11 mouse cellular contexts compared by ENCODE assay signal in genomic region chr6:29031216-29031615, GRCm38 (mm10). TPM values are rescaled to one million over a fixed set of nuclear protein-coding genes. Genes with fewer than 3 reads are reported as not detected.
A peak's percentile ranks its signal among the peaks of the same experiment; 100 is the strongest.
DNase-seq lines count a peak whose midpoint lies in the region; ATAC-seq and TF ChIP-seq lines count a peak whose summit lies in the region.
"Had no signal": no experiment of that assay in that cellular context is flagged by ENCODE, and none has a peak within 500 bp of the region (broad histone marks: within the 10 kb centered on the region; RNA-seq: fewer than 3 reads in every experiment).

No protein-coding gene starts in this region.

- H3K27ac ChIP-seq in hindbrain, embryonic 15.5 days (replicated peaks): no peak overlapping the region
- H3K27ac ChIP-seq in hindbrain, embryonic 10.5 days: no peak overlapping the region
- no peak overlapping the region for H3K27ac ChIP-seq in midbrain, embryonic 13.5 days
- H3K27ac ChIP-seq: embryonic facial prominence, embryonic 13.5 days; liver, embryonic 13.5 days had no signal

- no peaks in the 10 kb centered on the region for H3K36me3 ChIP-seq in hindbrain, embryonic 15.5 days
- H3K36me3 ChIP-seq in hindbrain, embryonic 10.5 days: no peaks in the 10 kb centered on the region
- no peaks in the 10 kb centered on the region for H3K36me3 ChIP-seq in midbrain, embryonic 13.5 days
- H3K36me3 ChIP-seq: embryonic facial prominence, embryonic 13.5 days; liver, embryonic 13.5 days had no signal

- DNase-seq in hindbrain, embryonic 10.5 days (ENCODE audit: low spot score): no peak
- no peak for DNase-seq in Patski (ENCODE audit: low read depth, low spot score)
- peak; percentile 89 to 95 for DNase-seq in cerebellum, postnatal 25 days
- peak; percentile 22 for DNase-seq in heart, postnatal 25 days (ENCODE audit: low spot score)
- no peak for DNase-seq in left cerebral cortex, adult 18-20 months (ENCODE audit: low spot score in 2 of 2)
- DNase-seq: liver, embryonic 13.5 days had no signal

- H3K27me3 ChIP-seq in hindbrain, embryonic 15.5 days: no peaks in the 10 kb centered on the region
- H3K27me3 ChIP-seq in hindbrain, embryonic 10.5 days (ENCODE audit: insufficient read depth, poor library complexity, severe bottlenecking): peaks cover 9% of the 10 kb centered on the region
- H3K27me3 ChIP-seq in Patski: no peaks in the 10 kb centered on the region
- peaks cover 4% of the 10 kb centered on the region; the same call in 1 of the 2 replicates for H3K27me3 ChIP-seq in midbrain, embryonic 13.5 days

- CTCF ChIA-PET in Patski (lab: Charles Lee): no interaction called here

- H3K9me3 ChIP-seq in hindbrain, embryonic 15.5 days: no peaks in the 10 kb centered on the region
- peaks cover 6% of the 10 kb centered on the region; the same call in 1 of the 2 replicates for H3K9me3 ChIP-seq in hindbrain, embryonic 10.5 days
- no peaks in the 10 kb centered on the region for H3K9me3 ChIP-seq in midbrain, embryonic 13.5 days
- H3K9me3 ChIP-seq: embryonic facial prominence, embryonic 13.5 days; liver, embryonic 13.5 days had no signal

- TF ChIP-seq CTCF in Patski (IDR thresholded peaks at IDR 0.05): no peak

- no peak overlapping the region for H3K4me2 ChIP-seq in hindbrain, embryonic 15.5 days
- no peak overlapping the region for H3K4me2 ChIP-seq in midbrain, embryonic 13.5 days (replicated peaks)
- H3K4me2 ChIP-seq: embryonic facial prominence, embryonic 13.5 days; liver, embryonic 13.5 days had no signal

- ATAC-seq in hindbrain, embryonic 15.5 days (ENCODE audit: low FRiP score, low read depth): peak; percentile 76
- ATAC-seq in Patski: peak; percentile 41
- 0 out of 2 replicates have a peak, but pooled peaks have one; percentile 47 for ATAC-seq in midbrain, embryonic 13.5 days
- no peak for ATAC-seq in CD4-positive, CD25-positive, alpha-beta regulatory T cell, adult 4 months

- WGBS in hindbrain, embryonic 15.5 days: 64% methylated on average over 6 of the region's 6 CpGs
- whole genome bisulfite sequencing in hindbrain, embryonic 10.5 days: 83% methylated on average over 6 of the region's 6 CpGs
- 66% methylated on average over 6 of the region's 6 CpGs for WGBS in midbrain, embryonic 13.5 days

- in situ Hi-C loops in Patski (cut with MboI; ENCODE audit: low pct_unique_long_range_greater_than_20kb): no loop called here

- H3K9ac ChIP-seq in hindbrain, embryonic 15.5 days: no peak overlapping the region
- no peak overlapping the region for H3K9ac ChIP-seq in midbrain, embryonic 13.5 days (replicated peaks)
- H3K9ac ChIP-seq: embryonic facial prominence, embryonic 13.5 days; liver, embryonic 13.5 days had no signal

- intact Hi-C loops in heart, postnatal 25 days (cut with DNase I): no loop called here

- no peak overlapping the region for H3K4me3 ChIP-seq in hindbrain, embryonic 15.5 days
- H3K4me3 ChIP-seq in hindbrain, embryonic 10.5 days: no peak overlapping the region
- no peak overlapping the region for H3K4me3 ChIP-seq in midbrain, embryonic 13.5 days (replicated peaks)
- H3K4me3 ChIP-seq: embryonic facial prominence, embryonic 13.5 days; liver, embryonic 13.5 days had no signal

- H3K4me1 ChIP-seq in hindbrain, embryonic 15.5 days (replicated peaks): peaks cover 22% of the 10 kb centered on the region
- H3K4me1 ChIP-seq in hindbrain, embryonic 10.5 days (replicated peaks): peaks cover 19% of the 10 kb centered on the region
- H3K4me1 ChIP-seq in midbrain, embryonic 13.5 days (replicated peaks): peaks cover 17% of the 10 kb centered on the region
- H3K4me1 ChIP-seq: liver, embryonic 13.5 days had no signal

- POLR2A ChIA-PET in Patski (lab: Charles Lee): interaction anchor here (0.7 kb wide), 1 partner anchor 87 kb away, joined by 4 read pairs; no protein-coding TSS in a partner anchor

RNA-seq across cellular contexts. Expression of gene Lep, which starts 28.8 kb away (rescaled TPM):
- not detected in 2 replicates for polyA plus RNA-seq in hindbrain, embryonic 15.5 days (2015; fragmentation: Nextera tagmentation; extraction: Ambion mirVana)
- polyA plus RNA-seq in hindbrain, embryonic 10.5 days (2016; fragmentation: Nextera tagmentation; extraction: Ambion mirVana): not detected in 2 replicates
- polyA plus RNA-seq in Patski (2021): 0.05 TPM
- total RNA-seq in heart, postnatal 25 days (2021): under 1 TPM in 1 of 2 experiments, not detected in 1; 0.31 TPM
- not detected in 2 replicates for polyA plus RNA-seq in midbrain, embryonic 13.5 days (2015; fragmentation: Nextera tagmentation; extraction: Ambion mirVana)
- polyA plus RNA-seq in CD4-positive, CD25-positive, alpha-beta regulatory T cell, adult 4 months (2017; shearing (Covaris generic)): not detected
- not detected for total RNA-seq in left cerebral cortex, adult 18-20 months (2021)
- polyA plus RNA-seq: embryonic facial prominence, embryonic 13.5 days; liver, embryonic 13.5 days; stomach, embryonic 14.5 days had no signal

Comparison
In these comparisons a context has a peak if more than half of its experiments do, and no peak if none do; other contexts are left out.
1. DNase-seq: peak in cerebellum, postnatal 25 days (2 of 2) and heart, postnatal 25 days (single experiment); none in hindbrain, embryonic 10.5 days (single experiment), Patski (single experiment) and left cerebral cortex, adult 18-20 months (0 of 2).